Mouse (Mus musculus): ENCODE results near the gene Cyb561d2.

GRCm38 (mm10) chr9:107522400-107522711, 19.6 kb downstream of the Cyb561d2 start:
- TF ChIP-seq CTCF (IDR thresholded peaks at IDR 0.05; ENCODE audit: low read depth, low read length), result no peak
- no peak for TF ChIP-seq POLR2AphosphoS5 (IDR thresholded peaks at IDR 0.05; ENCODE audit: insufficient replicate concordance, low read depth, low read length)
- no peak for TF ChIP-seq GATA1 (IDR thresholded peaks at IDR 0.05; ENCODE audit: borderline replicate concordance, low read length)

All from G1E (cell line).